Mouse (Mus musculus) cerebellum, postnatal 25 days (tissue): ENCODE results near the gene Vac14.
A peak's percentile ranks its signal among the peaks of the same experiment; 100 is the strongest.

ENCODE experiments used
- DNase-seq, 2 experiments: peaks; one replicate each; pipeline ENCODE4 v3.0.0; 2021; ENCODE audit warnings: mixed read lengths in 2 of 2

Vac14 gene

DNA sequence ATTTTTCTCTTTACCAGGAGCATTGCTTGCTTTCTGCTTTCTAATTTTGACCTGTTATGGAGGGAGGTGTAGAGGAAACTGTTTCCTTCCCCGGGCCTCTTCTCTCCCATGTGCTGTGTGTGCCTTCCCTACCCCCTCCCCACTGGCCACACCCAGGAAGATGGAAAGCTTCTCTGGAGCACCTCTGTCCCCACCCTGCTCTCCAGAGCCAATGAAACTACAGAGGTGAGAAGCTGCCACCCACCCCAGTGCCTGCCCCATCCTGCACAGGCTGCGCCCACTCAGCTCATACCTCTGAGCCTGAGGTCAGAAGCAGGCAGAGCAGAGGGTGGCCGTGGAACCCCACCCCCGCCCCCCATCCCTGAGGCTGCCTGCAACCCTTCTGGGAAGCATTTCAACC is 136.3 kb downstream of the Vac14 start:
- DNase-seq, result no peak

DNA sequence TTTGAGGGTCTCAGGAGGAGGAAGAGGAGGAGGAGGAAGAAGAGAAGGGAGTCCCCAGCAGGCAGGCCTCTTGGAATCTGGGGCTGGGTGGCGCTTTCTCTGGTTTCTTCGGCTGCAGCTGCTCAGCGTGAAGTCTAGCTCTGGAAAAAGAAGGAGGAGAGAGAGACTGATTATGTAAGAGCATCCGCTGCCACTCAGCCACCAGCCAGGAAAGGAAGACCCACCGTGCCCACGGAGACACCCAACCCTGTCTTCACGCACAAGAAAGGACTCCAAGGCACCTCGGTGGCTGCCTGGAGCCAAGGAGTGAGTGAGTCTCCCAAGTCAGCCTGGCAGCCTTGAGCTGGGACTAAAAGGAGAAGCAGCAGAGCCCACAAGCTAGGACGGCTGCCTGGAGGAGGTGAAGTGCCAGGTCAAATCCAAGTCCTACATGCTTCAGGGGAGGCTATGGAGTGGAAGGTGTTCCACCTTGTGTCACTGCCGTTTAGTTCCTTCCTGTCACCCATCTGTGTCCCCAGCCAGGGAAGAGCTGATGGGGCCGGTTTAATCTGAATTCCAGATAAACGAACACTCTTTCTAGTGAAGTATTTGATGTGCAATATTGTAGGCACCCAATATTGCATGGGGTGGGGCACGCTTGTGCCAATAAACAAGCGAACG is 137.3 kb downstream of the Vac14 start:
- DNase-seq, result no peak

DNA sequence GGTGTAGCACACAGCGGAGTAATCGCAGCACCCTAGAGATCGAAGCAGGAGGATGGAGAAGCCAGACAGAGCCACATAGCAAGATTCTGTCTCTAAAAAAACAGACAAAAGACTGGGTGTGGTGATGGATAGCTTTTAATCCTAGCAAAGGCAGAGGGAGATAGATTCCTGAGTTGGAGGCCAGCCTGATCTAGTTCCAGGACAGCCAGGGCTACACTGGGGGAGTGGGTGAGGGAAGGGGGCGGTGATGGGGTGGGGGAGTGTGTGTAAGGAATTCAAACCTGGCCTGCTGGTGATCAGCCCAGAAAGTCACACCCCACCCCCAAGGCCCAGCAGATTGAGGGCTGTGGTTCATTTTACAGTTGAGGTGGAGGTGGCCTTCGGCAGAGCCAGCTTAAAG is 137.8 kb downstream of the Vac14 start:
- no peak for DNase-seq

DNA sequence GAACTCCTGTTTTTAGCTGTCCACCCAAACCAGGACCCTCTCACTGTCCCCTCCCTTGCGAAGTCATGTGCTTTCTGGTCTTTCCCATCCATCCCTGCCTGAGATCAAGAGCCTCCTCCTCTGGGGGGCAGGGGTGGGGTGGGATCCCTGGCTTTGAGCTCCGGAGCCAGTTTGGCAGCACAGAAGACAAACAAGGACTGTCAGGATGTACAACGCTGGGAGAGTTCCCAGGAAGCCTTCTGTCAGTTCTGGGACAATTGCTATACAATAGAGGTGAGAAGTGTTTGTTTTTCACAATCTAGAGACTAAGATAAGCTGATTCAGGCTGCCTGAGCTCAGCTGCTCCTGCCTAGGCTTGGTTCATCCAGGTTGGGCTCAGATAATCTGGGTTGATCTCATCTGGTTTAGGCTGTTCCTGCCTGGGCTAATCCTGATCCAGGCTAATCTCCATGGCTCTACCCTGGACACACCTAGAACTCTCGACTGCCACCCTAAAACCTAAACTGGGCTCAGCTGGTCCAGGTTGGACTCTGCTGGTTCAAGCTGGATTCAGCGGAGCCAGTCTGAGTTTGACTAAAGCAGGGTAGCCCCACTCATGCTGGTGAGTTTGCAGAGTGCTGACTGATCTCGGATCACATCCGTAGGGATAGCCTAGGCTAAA is 142.0 kb downstream of the Vac14 start:
- no peak for DNase-seq

DNA sequence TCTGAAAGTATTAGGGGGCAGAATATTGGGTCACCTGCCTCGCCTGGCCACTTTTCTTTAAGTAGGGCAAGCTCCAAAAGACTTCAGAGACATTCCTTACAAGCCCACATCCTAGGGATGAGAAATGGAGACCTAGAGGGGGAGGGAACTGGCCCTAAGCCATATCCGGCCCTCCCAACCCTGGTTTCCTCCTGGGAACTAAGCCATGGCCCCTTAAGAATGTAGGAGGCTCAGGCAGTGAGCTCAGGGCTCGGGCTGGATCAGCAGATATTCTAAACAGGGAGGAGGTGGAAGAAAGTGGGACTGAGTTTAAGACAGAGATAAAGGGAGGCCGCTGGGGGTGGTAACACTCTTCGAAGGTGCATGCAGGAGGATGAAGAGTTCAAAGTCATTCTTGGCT is 142.8 kb downstream of the Vac14 start:
- no peak for DNase-seq

DNA sequence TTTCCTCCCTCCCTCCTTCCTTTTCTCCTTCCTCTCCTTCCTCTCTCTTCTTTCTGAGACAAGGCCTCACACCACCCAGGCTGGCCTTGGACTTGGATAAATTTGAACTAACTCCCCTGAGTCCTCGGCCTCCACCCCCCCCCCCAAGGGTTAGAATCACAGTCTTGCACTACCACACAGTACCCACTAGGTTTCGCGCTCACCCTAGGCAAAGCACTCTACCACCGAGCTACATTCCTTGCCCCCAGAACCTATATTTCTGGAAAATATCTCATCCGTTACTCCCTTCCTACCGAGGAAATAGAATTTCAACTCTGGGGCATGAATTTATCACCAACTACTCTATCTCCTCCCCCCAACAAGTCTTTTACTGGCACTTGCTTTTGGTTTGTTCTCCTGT is 143.6 kb downstream of the Vac14 start:
- no peak for DNase-seq

DNA sequence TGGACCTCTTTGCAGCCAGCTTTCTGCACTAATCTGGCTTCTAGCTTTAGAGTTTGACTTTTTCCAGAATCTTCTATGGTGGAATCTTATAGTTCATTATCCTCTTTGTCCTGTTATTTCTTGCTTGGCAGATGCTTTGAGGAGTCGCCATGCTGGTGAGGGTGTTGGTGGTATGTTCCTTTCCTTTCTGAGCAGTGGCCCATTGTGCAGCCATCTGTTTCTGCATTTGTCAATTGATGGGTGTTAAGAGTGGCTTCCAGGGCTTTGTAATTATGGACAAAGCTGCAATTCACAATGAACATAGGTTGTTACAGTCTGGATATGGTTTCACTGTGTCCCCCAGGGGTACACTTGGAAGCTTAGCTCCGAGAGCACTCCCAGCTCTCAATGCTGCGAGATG is 146.3 kb downstream of the Vac14 start:
- peak; percentile 29 to 43 for DNase-seq

DNA sequence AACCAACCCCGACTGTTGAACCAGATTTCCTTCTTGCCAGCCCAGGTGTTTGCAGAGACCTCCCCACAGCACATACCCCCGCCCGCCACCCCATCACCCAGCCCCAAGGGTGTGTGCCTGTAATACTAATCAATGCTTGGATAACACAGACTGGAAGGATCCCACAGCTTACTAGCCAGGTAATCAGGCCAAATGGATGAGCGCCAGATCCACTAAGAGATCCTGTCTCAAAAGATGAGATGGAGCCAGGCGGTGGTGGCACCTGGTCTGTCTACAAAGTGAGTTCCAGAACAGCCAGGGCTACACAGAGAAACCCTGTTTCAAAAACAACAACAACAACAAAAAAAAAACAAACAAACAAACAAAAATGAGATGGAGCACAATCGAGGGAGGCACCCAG is 148.9 kb downstream of the Vac14 start:
- DNase-seq, result peak in 1 of 2 experiments; percentile 55
